ENCODE assay signal across 8 mouse cellular contexts in the genomic region with DNA sequence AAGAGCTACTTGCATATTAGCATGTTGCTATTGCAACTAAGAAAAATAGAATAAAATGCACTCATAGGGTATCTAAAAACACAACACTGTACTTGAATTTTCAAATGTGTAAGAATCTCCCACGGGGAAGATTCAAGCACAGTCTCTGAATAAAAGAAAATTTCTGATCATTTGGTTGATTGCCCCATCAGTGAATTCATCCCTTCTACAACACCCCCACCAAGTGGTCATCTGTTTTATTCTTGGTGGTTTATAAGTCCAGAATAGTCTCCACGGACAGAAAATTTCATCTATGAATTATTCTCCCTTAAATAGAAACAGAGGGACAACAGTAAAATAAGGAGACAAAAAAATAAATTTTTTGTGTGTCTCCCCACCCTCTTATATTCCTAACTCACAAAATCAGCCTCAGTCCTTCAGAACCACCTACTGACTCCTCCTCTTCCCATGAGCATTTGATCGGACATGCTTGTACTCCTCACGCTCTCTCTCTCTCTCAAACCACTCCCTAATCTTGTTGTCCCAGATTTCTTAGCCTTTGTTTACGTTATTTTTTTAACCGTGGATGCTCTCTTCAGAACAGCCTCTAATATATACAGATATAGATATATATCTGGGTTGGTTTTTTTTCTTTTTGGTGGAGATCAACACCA.
DNase-seq lines count a peak whose midpoint lies in the region; ATAC-seq and TF ChIP-seq lines count a peak whose summit lies in the region.
"Had no signal": no experiment of that assay in that cellular context is flagged by ENCODE, and none has a peak within 500 bp of the region (broad histone marks: within the 10 kb centered on the region; RNA-seq: fewer than 3 reads in every experiment).

No protein-coding gene starts in this region.

- no peaks in the 10 kb centered on the region for H3K9me3 ChIP-seq in limb, embryonic 14.5 days (ENCODE audit: control insufficient read depth, low read length)
- no peaks in the 10 kb centered on the region for H3K9me3 ChIP-seq in limb, embryonic 10.5 days (replicated peaks)
- H3K9me3 ChIP-seq in forebrain, embryonic 16.5 days (ENCODE audit: control insufficient read depth, low read length), result no peaks in the 10 kb centered on the region
- H3K9me3 ChIP-seq in midbrain, embryonic 14.5 days (ENCODE audit: control insufficient read depth, low read length), result no peaks in the 10 kb centered on the region
- H3K9me3 ChIP-seq: neural tube, embryonic 12.5 days had no signal

- TF ChIP-seq POLR2A in limb, embryonic 14.5 days (IDR thresholded peaks at IDR 0.05; ENCODE audit: borderline replicate concordance, extremely low read depth, insufficient read depth, insufficient read length), result no peak

- no peak overlapping the region for H3K9ac ChIP-seq in limb, embryonic 14.5 days (ENCODE audit: low read depth, low read length, severe bottlenecking)
- no peak overlapping the region for H3K9ac ChIP-seq in forebrain, embryonic 16.5 days (replicated peaks; ENCODE audit: low read depth, low read length)
- no peak overlapping the region for H3K9ac ChIP-seq in midbrain, embryonic 14.5 days (replicated peaks; ENCODE audit: low read length)
- H3K9ac ChIP-seq: neural tube, embryonic 12.5 days had no signal

- no peak overlapping the region for H3K4me3 ChIP-seq in limb, embryonic 14.5 days (replicated peaks; ENCODE audit: low read length)
- no peak overlapping the region for H3K4me3 ChIP-seq in limb, embryonic 10.5 days
- no peak overlapping the region for H3K4me3 ChIP-seq in forebrain, embryonic 16.5 days (replicated peaks; ENCODE audit: low read length)
- H3K4me3 ChIP-seq in midbrain, embryonic 14.5 days (replicated peaks; ENCODE audit: low read depth, low read length), result no peak overlapping the region
- H3K4me3 ChIP-seq: neural tube, embryonic 12.5 days had no signal

- WGBS in limb, embryonic 14.5 days, result 50% methylated on average over 6 of the region's 6 CpGs
- WGBS in limb, embryonic 10.5 days, result 58% methylated on average over 6 of the region's 6 CpGs
- WGBS in forebrain, embryonic 16.5 days, result 41% methylated on average over 6 of the region's 6 CpGs
- WGBS in midbrain, embryonic 14.5 days, result 45% methylated on average over 6 of the region's 6 CpGs

- no peaks in the 10 kb centered on the region for H3K27me3 ChIP-seq in limb, embryonic 14.5 days (ENCODE audit: control insufficient read depth, insufficient read depth, low read length)
- no peaks in the 10 kb centered on the region for H3K27me3 ChIP-seq in limb, embryonic 10.5 days (ENCODE audit: low read depth, poor library complexity, severe bottlenecking)
- H3K27me3 ChIP-seq in forebrain, embryonic 16.5 days (replicated peaks; ENCODE audit: control insufficient read depth, insufficient read depth, low read length), result no peaks in the 10 kb centered on the region
- H3K27me3 ChIP-seq in midbrain, embryonic 14.5 days (ENCODE audit: control insufficient read depth, insufficient read depth, low read length), result no peaks in the 10 kb centered on the region

- H3K27ac ChIP-seq in limb, embryonic 14.5 days (replicated peaks; ENCODE audit: low read depth, low read length), result no peak overlapping the region
- no peak overlapping the region for H3K27ac ChIP-seq in limb, embryonic 10.5 days
- H3K27ac ChIP-seq in forebrain, embryonic 16.5 days (ENCODE audit: low read length), result no peak overlapping the region
- no peak overlapping the region for H3K27ac ChIP-seq in midbrain, embryonic 14.5 days (replicated peaks; ENCODE audit: low read depth, low read length)
- H3K27ac ChIP-seq: neural tube, embryonic 12.5 days had no signal

- no peaks in the 10 kb centered on the region for H3K36me3 ChIP-seq in limb, embryonic 14.5 days (ENCODE audit: control insufficient read depth, insufficient read depth, low read length)
- H3K36me3 ChIP-seq in limb, embryonic 10.5 days, result no peaks in the 10 kb centered on the region
- no peaks in the 10 kb centered on the region for H3K36me3 ChIP-seq in forebrain, embryonic 16.5 days (ENCODE audit: control insufficient read depth, insufficient read depth)
- no peaks in the 10 kb centered on the region for H3K36me3 ChIP-seq in midbrain, embryonic 14.5 days (ENCODE audit: control insufficient read depth, insufficient read depth, low read length)
- H3K36me3 ChIP-seq: neural tube, embryonic 12.5 days had no signal

- H3K4me1 ChIP-seq in limb, embryonic 14.5 days (ENCODE audit: control insufficient read depth, insufficient read depth, low read length), result no peaks in the 10 kb centered on the region
- no peaks in the 10 kb centered on the region for H3K4me1 ChIP-seq in limb, embryonic 10.5 days
- no peaks in the 10 kb centered on the region for H3K4me1 ChIP-seq in forebrain, embryonic 16.5 days (replicated peaks; ENCODE audit: control insufficient read depth, insufficient read depth, low read length)
- H3K4me1 ChIP-seq in midbrain, embryonic 14.5 days (ENCODE audit: control insufficient read depth, insufficient read depth, low read length), result no peaks in the 10 kb centered on the region
- H3K4me1 ChIP-seq: neural tube, embryonic 12.5 days had no signal

- no peak for ATAC-seq in limb, embryonic 14.5 days (ENCODE audit: low FRiP score, low read depth)
- ATAC-seq in forebrain, embryonic 16.5 days, result peak; percentile 77
- no peak for ATAC-seq in midbrain, embryonic 14.5 days (ENCODE audit: low FRiP score, low TSS enrichment)
- no peak for ATAC-seq in megakaryocyte-erythroid progenitor cell, adult 5-6 weeks (replicated peaks; ENCODE audit: low FRiP score, low TSS enrichment, poor library complexity, severe bottlenecking)

- DNase-seq in limb, embryonic 14.5 days (ENCODE audit: low spot score), result peak; percentile 74
- no peak for DNase-seq in limb, embryonic 10.5 days (ENCODE audit: low spot score)
- DNase-seq in adrenal gland, postnatal 36 days, result peak; percentile 2 to 36
- DNase-seq in midbrain, embryonic 14.5 days, result peak; percentile 77
- DNase-seq in ovary, postnatal 36 days (ENCODE audit: low spot score), result no peak

- no peak overlapping the region for H3K4me2 ChIP-seq in limb, embryonic 14.5 days (replicated peaks; ENCODE audit: low read depth, low read length, severe bottlenecking)
- H3K4me2 ChIP-seq in forebrain, embryonic 16.5 days (ENCODE audit: low read length), result no peak overlapping the region
- H3K4me2 ChIP-seq in midbrain, embryonic 14.5 days (ENCODE audit: low read length), result no peak overlapping the region
- H3K4me2 ChIP-seq: neural tube, embryonic 12.5 days had no signal

Comparison
In these comparisons a context has a peak if more than half of its experiments do, and no peak if none do; other contexts are left out.
1. DNase-seq: peak in limb, embryonic 14.5 days (single experiment), adrenal gland, postnatal 36 days (2 of 2) and midbrain, embryonic 14.5 days (single experiment); none in limb, embryonic 10.5 days (single experiment) and ovary, postnatal 36 days (single experiment).